Mouse (Mus musculus): ENCODE data around the gene Nxn. TPM values are rescaled to one million over a fixed set of nuclear protein-coding genes. Genes with fewer than 3 reads are reported as not detected.

The Nxn gene
- total and polyA plus RNA-seq, 3 experiments: 4.4 to 5.0 (median 4.8) TPM

GRCm38 (mm10) chr11:76322939-76323338 lies 76.0 kb downstream of the Nxn start:
- ATAC-seq (ENCODE audit: extremely low read depth, insufficient number of reproducible peaks, low FRiP score, poor library complexity, severe bottlenecking): no peak
- H3K9me3 ChIP-seq (replicated peaks): no peaks in the 10 kb centered on the region
- no peak overlapping the region for H3K4me3 ChIP-seq (ENCODE audit: low read depth, low read length)
- no peaks in the 10 kb centered on the region for H3K4me1 ChIP-seq (ENCODE audit: insufficient read depth, low read depth, low read length)
- no peak for TF ChIP-seq GATA1 (IDR thresholded peaks at IDR 0.05; ENCODE audit: borderline replicate concordance, low read length)
- TF ChIP-seq GATA2 (IDR thresholded peaks at IDR 0.05; ENCODE audit: borderline replicate concordance, low read depth, low read length): no peak
- no peak for TF ChIP-seq POLR2AphosphoS5 (IDR thresholded peaks at IDR 0.05; ENCODE audit: insufficient replicate concordance, low read depth, low read length)
- no peak for TF ChIP-seq TAL1 (conservative IDR thresholded peaks at IDR 0.05; ENCODE audit: low read depth, low read length)
- TF ChIP-seq CTCF (IDR thresholded peaks at IDR 0.05; ENCODE audit: low read depth, low read length): no peak
- H3K27me3 ChIP-seq (ENCODE audit: insufficient read depth, low read length): peaks cover 28% of the 10 kb centered on the region
- DNase-seq (ENCODE audit: low spot score): no peak
- no peaks in the 10 kb centered on the region for H3K36me3 ChIP-seq (replicated peaks)

GRCm38 (mm10) chr11:76322081-76322480 lies 76.9 kb downstream of the Nxn start:
- Histone ChIP-seq H3K9me3 (replicated peaks) (no peaks in the 10 kb centered on the region), H3K4me1 (ENCODE audit: insufficient read depth, low read depth, low read length) (no peaks in the 10 kb centered on the region), H3K36me3 (replicated peaks) (no peaks in the 10 kb centered on the region), H3K27me3 (ENCODE audit: insufficient read depth, low read length) (peaks cover 33% of the 10 kb centered on the region), H3K4me3 (ENCODE audit: low read depth, low read length) (no peak overlapping the region)
- ATAC-seq (ENCODE audit: extremely low read depth, insufficient number of reproducible peaks, low FRiP score, poor library complexity, severe bottlenecking) (no peak), DNase-seq (ENCODE audit: low spot score) (no peak)
- no peak for TF ChIP-seq GATA2 (IDR thresholded peaks at IDR 0.05; ENCODE audit: borderline replicate concordance, low read depth, low read length)
- no peak for TF ChIP-seq POLR2AphosphoS5 (IDR thresholded peaks at IDR 0.05; ENCODE audit: insufficient replicate concordance, low read depth, low read length)
- TF ChIP-seq TAL1 (conservative IDR thresholded peaks at IDR 0.05; ENCODE audit: low read depth, low read length): no peak

- no peaks in the 10 kb centered on the region for H3K36me3 ChIP-seq (replicated peaks)
- ATAC-seq (ENCODE audit: extremely low read depth, insufficient number of reproducible peaks, low FRiP score, poor library complexity, severe bottlenecking): no peak
Observed at GRCm38 (mm10) chr11:76320475-76320874, 78.5 kb downstream of the Nxn start.

GRCm38 (mm10) chr11:76319714-76320435 lies 79.1 kb downstream of the Nxn start:
- H3K36me3 ChIP-seq (replicated peaks): no peaks in the 10 kb centered on the region
- H3K4me3 ChIP-seq (ENCODE audit: low read depth, low read length): no peak overlapping the region
- peaks cover 26% of the 10 kb centered on the region for H3K27me3 ChIP-seq (ENCODE audit: insufficient read depth, low read length)
- ATAC-seq (ENCODE audit: extremely low read depth, insufficient number of reproducible peaks, low FRiP score, poor library complexity, severe bottlenecking) (no peak), DNase-seq (ENCODE audit: low spot score) (no peak)
- H3K4me1 ChIP-seq (ENCODE audit: insufficient read depth, low read depth, low read length): no peaks in the 10 kb centered on the region
- no peaks in the 10 kb centered on the region for H3K9me3 ChIP-seq (replicated peaks)
- TF ChIP-seq GATA1 (IDR thresholded peaks at IDR 0.05; ENCODE audit: borderline replicate concordance, low read length) (no peak), TAL1 (conservative IDR thresholded peaks at IDR 0.05; ENCODE audit: low read depth, low read length) (no peak), POLR2AphosphoS5 (IDR thresholded peaks at IDR 0.05; ENCODE audit: insufficient replicate concordance, low read depth, low read length) (no peak), CTCF (IDR thresholded peaks at IDR 0.05; ENCODE audit: low read depth, low read length) (no peak), GATA2 (IDR thresholded peaks at IDR 0.05; ENCODE audit: borderline replicate concordance, low read depth, low read length) (no peak)

More at GRCm38 (mm10) chr11:76320475-76320874, 78.5 kb downstream of the Nxn start:
- no peaks in the 10 kb centered on the region for H3K4me1 ChIP-seq (ENCODE audit: insufficient read depth, low read depth, low read length)
- TF ChIP-seq CTCF (IDR thresholded peaks at IDR 0.05; ENCODE audit: low read depth, low read length) (no peak), GATA2 (IDR thresholded peaks at IDR 0.05; ENCODE audit: borderline replicate concordance, low read depth, low read length) (no peak), TAL1 (conservative IDR thresholded peaks at IDR 0.05; ENCODE audit: low read depth, low read length) (no peak), GATA1 (IDR thresholded peaks at IDR 0.05; ENCODE audit: borderline replicate concordance, low read length) (no peak), POLR2AphosphoS5 (IDR thresholded peaks at IDR 0.05; ENCODE audit: insufficient replicate concordance, low read depth, low read length) (no peak)
- no peak for DNase-seq (ENCODE audit: low spot score)
- H3K27me3 ChIP-seq (ENCODE audit: insufficient read depth, low read length): peaks cover 29% of the 10 kb centered on the region
- H3K4me3 ChIP-seq (ENCODE audit: low read depth, low read length): no peak overlapping the region
- no peaks in the 10 kb centered on the region for H3K9me3 ChIP-seq (replicated peaks)

- TF ChIP-seq POLR2AphosphoS5 (IDR thresholded peaks at IDR 0.05; ENCODE audit: insufficient replicate concordance, low read depth, low read length) (no peak), CTCF (IDR thresholded peaks at IDR 0.05; ENCODE audit: low read depth, low read length) (no peak), TAL1 (conservative IDR thresholded peaks at IDR 0.05; ENCODE audit: low read depth, low read length) (no peak), GATA2 (IDR thresholded peaks at IDR 0.05; ENCODE audit: borderline replicate concordance, low read depth, low read length) (no peak), GATA1 (IDR thresholded peaks at IDR 0.05; ENCODE audit: borderline replicate concordance, low read length) (no peak)
- Histone ChIP-seq H3K9me3 (replicated peaks) (no peaks in the 10 kb centered on the region), H3K27me3 (ENCODE audit: insufficient read depth, low read length) (peaks cover 26% of the 10 kb centered on the region), H3K4me3 (ENCODE audit: low read depth, low read length) (no peak overlapping the region), H3K4me1 (ENCODE audit: insufficient read depth, low read depth, low read length) (no peaks in the 10 kb centered on the region), H3K36me3 (replicated peaks) (no peaks in the 10 kb centered on the region)
- ATAC-seq (ENCODE audit: extremely low read depth, insufficient number of reproducible peaks, low FRiP score, poor library complexity, severe bottlenecking) (no peak), DNase-seq (ENCODE audit: low spot score) (no peak)
Observed at GRCm38 (mm10) chr11:76317904-76318303, 81.0 kb downstream of the Nxn start.

- ATAC-seq (ENCODE audit: extremely low read depth, insufficient number of reproducible peaks, low FRiP score, poor library complexity, severe bottlenecking): no peak
- no peak for DNase-seq (ENCODE audit: low spot score)
- H3K36me3 ChIP-seq (replicated peaks): no peaks in the 10 kb centered on the region
- peaks cover 31% of the 10 kb centered on the region for H3K27me3 ChIP-seq (ENCODE audit: insufficient read depth, low read length)
- no peak for TF ChIP-seq GATA2 (IDR thresholded peaks at IDR 0.05; ENCODE audit: borderline replicate concordance, low read depth, low read length)
- TF ChIP-seq GATA1 (IDR thresholded peaks at IDR 0.05; ENCODE audit: borderline replicate concordance, low read length): no peak
- TF ChIP-seq TAL1 (conservative IDR thresholded peaks at IDR 0.05; ENCODE audit: low read depth, low read length): no peak
- no peak for TF ChIP-seq POLR2AphosphoS5 (IDR thresholded peaks at IDR 0.05; ENCODE audit: insufficient replicate concordance, low read depth, low read length)
- no peak for TF ChIP-seq CTCF (IDR thresholded peaks at IDR 0.05; ENCODE audit: low read depth, low read length)
- H3K4me3 ChIP-seq (ENCODE audit: low read depth, low read length): no peak overlapping the region
- H3K4me1 ChIP-seq (ENCODE audit: insufficient read depth, low read depth, low read length): no peaks in the 10 kb centered on the region
- no peaks in the 10 kb centered on the region for H3K9me3 ChIP-seq (replicated peaks)
Observed at GRCm38 (mm10) chr11:76315785-76316444, 83.0 kb downstream of the Nxn start.
